Mouse (Mus musculus) heart, postnatal 25 days (tissue): ENCODE measurements around the gene Plod1. TPM values are rescaled to one million over a fixed set of nuclear protein-coding genes. Genes with fewer than 3 reads are reported as not detected.
"Not testable (repeated sequence)": the region's sequence is repeated elsewhere in the genome, so short reads cannot be mapped to it uniquely, and the experiment has no call there.

Experiments used
- DNase-seq: peaks from one replicate; pipeline ENCODE4 v3.0.0; 2022; ENCODE audit warnings: low spot score
- intact Hi-C: fragments of 180-260 bp; cut with DNase I; formaldehyde crosslinking; loops from one replicate; pipeline ENCODE4 v1.15.1; 2025
- total RNA-seq, 2 experiments: library from RNA; stranded (reverse); gene quantifications; 2 replicates each; pipeline ENCODE4 v1.2.3; 2021

The Plod1 gene
- total RNA-seq, 2 experiments from 2014 or later = 79.5 to 97.6 TPM

DNA sequence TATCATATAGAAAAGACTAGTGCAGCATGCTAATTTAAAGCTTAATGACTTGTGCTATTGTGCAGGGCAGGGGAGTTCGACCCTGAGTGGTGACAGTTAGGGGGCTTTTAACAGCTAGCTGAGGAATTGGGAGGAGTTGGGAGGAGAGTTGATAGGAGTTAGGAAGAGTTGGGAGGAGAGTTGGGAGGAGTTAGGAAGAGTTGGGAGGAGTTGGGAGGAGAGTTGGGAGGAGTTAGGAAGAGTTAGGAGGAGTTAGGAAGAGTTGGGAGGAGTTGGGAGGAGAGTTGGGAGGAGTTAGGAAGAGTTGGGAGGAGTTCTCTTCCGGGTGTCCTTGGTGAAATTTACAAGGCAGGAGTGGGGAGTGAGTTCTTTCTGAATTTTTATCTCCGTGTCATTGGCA is 69.8 kb downstream of the Plod1 start:
- DNase-seq = not testable (repeated sequence)
- intact Hi-C loops = loop anchor here (2.0 to 5.0 kb wide), 2 partner anchors 18 to 71 kb away; partner anchors contain the start of genes Plod1 and Zfp933

DNA sequence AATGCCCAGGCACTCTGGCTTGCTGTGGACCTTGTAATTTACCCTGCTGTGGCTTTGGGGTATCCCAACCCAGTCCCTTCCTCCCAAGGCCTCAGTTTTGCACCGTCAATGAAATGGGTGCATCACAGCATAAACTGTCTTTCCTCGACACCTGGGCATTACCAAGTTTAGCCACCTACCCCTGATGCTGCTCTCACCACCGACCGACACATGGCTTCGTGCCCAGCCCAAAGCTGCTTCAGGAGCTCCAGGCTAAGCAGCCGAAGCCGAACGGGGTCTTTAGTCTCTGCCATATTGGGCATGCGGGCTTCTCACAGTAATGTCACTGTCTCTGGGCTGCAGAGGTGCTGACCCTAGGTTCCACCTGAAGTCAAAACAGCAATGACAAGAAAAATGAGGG is 70.5 kb downstream of the Plod1 start:
- DNase-seq = no peak

DNA sequence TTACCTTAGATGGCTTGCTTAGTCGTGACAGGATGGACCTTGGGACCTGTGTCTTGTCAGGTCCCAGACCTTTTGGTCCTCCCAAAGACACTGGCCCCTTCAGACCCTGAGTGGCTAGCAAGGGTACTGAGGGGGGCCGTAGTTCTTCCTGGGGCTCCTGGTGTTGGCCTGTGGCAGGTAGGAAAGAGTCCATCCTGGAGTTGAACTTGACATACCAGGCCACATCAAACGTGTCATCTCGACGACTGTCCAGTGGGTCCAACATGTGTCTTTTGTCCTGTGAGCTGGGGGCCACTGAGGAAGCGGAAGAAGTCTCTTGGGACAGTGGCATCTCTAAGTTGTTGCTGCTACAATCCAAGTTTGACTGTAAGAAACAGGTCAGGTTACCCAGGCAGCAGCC is 70.9 kb downstream of the Plod1 start:
- intact Hi-C loops = loop anchor here (2.0 to 5.0 kb wide), 2 partner anchors 17 to 72 kb away; partner anchors contain the start of genes Plod1 and Zfp933
- no peak for DNase-seq

More for the DNA sequence above, 70.5 kb downstream of the Plod1 start:
- intact Hi-C loops = loop anchor here (2.0 to 5.0 kb wide), 2 partner anchors 17 to 71 kb away; partner anchors contain the start of genes Plod1 and Zfp933

DNA sequence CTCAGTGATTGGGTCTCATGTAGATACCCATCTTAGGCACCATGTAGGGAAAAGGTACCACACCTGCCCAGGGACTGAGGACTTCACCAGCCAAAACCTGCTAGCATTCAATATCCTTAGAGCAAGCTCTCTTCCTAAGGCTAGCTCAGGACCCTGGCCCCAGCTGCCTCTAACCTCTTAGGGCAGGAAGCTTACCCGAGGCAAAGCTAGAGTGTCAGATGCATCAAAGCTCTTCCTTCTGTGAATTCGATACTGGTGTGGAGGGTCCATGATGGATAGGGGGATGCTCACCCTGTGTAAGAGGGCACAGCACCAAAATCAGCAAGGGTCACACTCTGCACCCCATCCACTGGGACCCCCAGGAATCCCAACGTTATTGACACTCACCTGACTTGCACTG is 74.5 kb downstream of the Plod1 start:
- intact Hi-C loops = no loop called here
- DNase-seq = no peak

Other genes starting within 250 kb of the Plod1 start
- not detected for gene Zfp534, start 234.2 kb downstream of the Plod1 start, total RNA-seq
- gene Zfp984, start 127.0 kb downstream of the Plod1 start, total RNA-seq = 1 to 10 TPM; 1.9 to 2.7 TPM
- 10 to 100 TPM; 11.4 to 11.8 TPM for gene Zfp933, start 88.4 kb downstream of the Plod1 start, total RNA-seq
- 1 to 10 TPM; 6.9 to 8.0 TPM for gene Miip, start 68.0 kb downstream of the Plod1 start, total RNA-seq
- 10 to 100 TPM; 23.8 to 26.4 TPM for gene Fv1, start 67.8 kb downstream of the Plod1 start, total RNA-seq
- 100 to 1,000 TPM; 689 to 706 TPM for gene Mfn2, start 32.1 kb downstream of the Plod1 start, total RNA-seq
- gene 2510039O18Rik, start 4.1 kb upstream of the Plod1 start, total RNA-seq = 10 to 100 TPM; 36.4 to 39.3 TPM
- gene Nppb, start 49.0 kb upstream of the Plod1 start, total RNA-seq = 100 to 1,000 TPM; 169 to 448 TPM
- gene Nppa, start 64.0 kb upstream of the Plod1 start, total RNA-seq = 1,000 to 10,000 TPM; 2,183 to 2,475 TPM
- gene Clcn6, start 102.1 kb upstream of the Plod1 start, total RNA-seq = 1 to 10 TPM; 8.6 to 8.7 TPM
- 10 to 100 TPM in 1 of 2 experiments, 1 to 10 TPM in 1; 9.7 to 11.3 TPM for gene Mthfr, start 102.3 kb upstream of the Plod1 start, total RNA-seq
- 10 to 100 TPM; 43.0 to 43.5 TPM for gene Agtrap, start 151.3 kb upstream of the Plod1 start, total RNA-seq
- gene Mad2l2, start 193.6 kb upstream of the Plod1 start, total RNA-seq = 10 to 100 TPM; 11.9 to 12.8 TPM
- under 1 TPM; 0.05 to 0.11 TPM for gene Draxin, start 193.9 kb upstream of the Plod1 start, total RNA-seq
- gene Fbxo6, start 215.4 kb upstream of the Plod1 start, total RNA-seq = 10 to 100 TPM; 34.5 to 37.5 TPM
- 10 to 100 TPM; 16.0 to 16.9 TPM for gene Fbxo44, start 223.7 kb upstream of the Plod1 start, total RNA-seq
- under 1 TPM in 1 of 2 experiments, not detected in 1; 0.20 TPM for gene Fbxo2, start 223.9 kb upstream of the Plod1 start, total RNA-seq